ENCODE assay signal across 22 mouse cellular contexts in the genomic region with DNA sequence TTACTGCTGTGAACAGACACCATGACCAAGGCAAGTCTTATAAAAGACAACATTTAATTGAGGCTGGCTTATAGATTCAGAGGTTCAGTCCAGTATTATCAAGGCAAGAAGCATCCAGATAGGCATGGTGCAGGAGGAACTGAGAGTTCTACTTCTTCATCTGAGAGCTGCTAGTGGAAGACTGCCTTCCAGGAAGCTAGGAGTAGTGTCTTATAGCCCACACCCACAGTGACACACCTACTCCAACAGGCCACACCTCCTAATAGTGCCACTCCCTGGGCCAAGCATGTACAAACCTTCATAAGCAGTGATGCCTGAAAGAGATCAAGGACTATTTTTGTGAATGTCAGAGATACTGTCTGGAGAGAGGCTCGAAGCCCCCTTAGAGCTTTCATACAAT.
DNase-seq lines count a peak whose midpoint lies in the region; ATAC-seq and TF ChIP-seq lines count a peak whose summit lies in the region.
"Had no signal": no experiment of that assay in that cellular context is flagged by ENCODE, and none has a peak within 500 bp of the region (broad histone marks: within the 10 kb centered on the region; RNA-seq: fewer than 3 reads in every experiment).

No protein-coding gene starts in this region.

- no peak overlapping the region for H3K27ac ChIP-seq in liver, postnatal 0 days (ENCODE audit: low read depth)
- no peak overlapping the region for H3K27ac ChIP-seq in liver, embryonic 14.5 days
- H3K27ac ChIP-seq in heart, embryonic 11.5 days (ENCODE audit: low read depth, low read length): no peak overlapping the region
- H3K27ac ChIP-seq: embryonic facial prominence, embryonic 12.5 days; heart, embryonic 10.5 days; heart, embryonic 15.5 days; hindbrain, embryonic 13.5 days; hindbrain, postnatal 0 days had no signal

- WGBS in liver, postnatal 0 days (ENCODE audit: insufficient replicate concordance): 73% methylated on average over 1 of the region's 1 CpGs
- WGBS in liver, embryonic 14.5 days (ENCODE audit: insufficient replicate concordance): 72% methylated on average over 1 of the region's 1 CpGs
- 82% methylated on average over 1 of the region's 1 CpGs for WGBS in heart, embryonic 11.5 days (ENCODE audit: insufficient replicate concordance)

- H3K9ac ChIP-seq in liver, postnatal 0 days (replicated peaks): no peak overlapping the region
- H3K9ac ChIP-seq in liver, embryonic 14.5 days (replicated peaks): no peak overlapping the region
- no peak overlapping the region for H3K9ac ChIP-seq in heart, embryonic 11.5 days (ENCODE audit: low read depth, low read length)
- H3K9ac ChIP-seq: embryonic facial prominence, embryonic 12.5 days; heart, embryonic 15.5 days; hindbrain, embryonic 13.5 days had no signal

- no peak; the same call in 1 of the 2 replicates for ATAC-seq in liver, postnatal 0 days
- 0 out of 2 replicates have a peak, but pooled peaks have one; percentile 52 for ATAC-seq in erythroblast, adult 5-6 weeks (replicated peaks; ENCODE audit: low FRiP score, poor library complexity, severe bottlenecking)
- peak; percentile 66; the same call in 1 of the 2 replicates for ATAC-seq in liver, embryonic 14.5 days (ENCODE audit: insufficient read depth)
- ATAC-seq in heart, embryonic 11.5 days (replicated peaks; ENCODE audit: insufficient number of reproducible peaks, low FRiP score, low TSS enrichment): no peak
- ATAC-seq: activated CD4-positive, CD25-positive, alpha-beta regulatory T cell, adult 4 months; forebrain, embryonic 14.5 days; hindbrain, postnatal 0 days; Patski had no signal

- no peaks in the 10 kb centered on the region for H3K4me1 ChIP-seq in liver, postnatal 0 days (ENCODE audit: insufficient read depth)
- 0 out of 4 replicates have a peak, but pooled peaks cover 0 to 2% of the 10 kb centered on the region in 2 experiments for H3K4me1 ChIP-seq in liver, embryonic 14.5 days (replicated peaks; ENCODE audit: control insufficient read depth in 2 of 2, insufficient read depth in 2 of 2, low read length in 1 of 2)
- H3K4me1 ChIP-seq in heart, embryonic 11.5 days (ENCODE audit: control insufficient read depth, insufficient read depth, low read length): no peaks in the 10 kb centered on the region
- H3K4me1 ChIP-seq: embryonic facial prominence, embryonic 12.5 days; heart, embryonic 10.5 days; heart, embryonic 15.5 days; hindbrain, embryonic 13.5 days had no signal

- TF ChIP-seq CTCF in liver, postnatal 0 days (IDR thresholded peaks at IDR 0.05; ENCODE audit: low read depth): no peak
- TF ChIP-seq CTCF in liver, embryonic 14.5 days (IDR thresholded peaks at IDR 0.05; ENCODE audit: low read depth): no peak

- no peaks in the 10 kb centered on the region for H3K36me3 ChIP-seq in liver, postnatal 0 days (replicated peaks; ENCODE audit: insufficient read depth, low read length)
- no peaks in the 10 kb centered on the region for H3K36me3 ChIP-seq in liver, embryonic 14.5 days (replicated peaks; ENCODE audit: control insufficient read depth, insufficient read depth, low read depth)
- H3K36me3 ChIP-seq in heart, embryonic 11.5 days (ENCODE audit: control insufficient read depth, insufficient read depth, low read length): no peaks in the 10 kb centered on the region
- H3K36me3 ChIP-seq: embryonic facial prominence, embryonic 12.5 days; heart, embryonic 10.5 days; heart, embryonic 15.5 days; hindbrain, embryonic 13.5 days had no signal

- TF ChIP-seq EP300 in liver, postnatal 0 days (IDR thresholded peaks at IDR 0.05; ENCODE audit: low read depth): no peak
- TF ChIP-seq EP300 in liver, embryonic 14.5 days (IDR thresholded peaks at IDR 0.05; ENCODE audit: low read depth): no peak

- no peak overlapping the region for H3K4me2 ChIP-seq in liver, postnatal 0 days (ENCODE audit: low read depth, low read length)
- H3K4me2 ChIP-seq in liver, embryonic 14.5 days (ENCODE audit: low read depth): no peak overlapping the region
- no peak overlapping the region for H3K4me2 ChIP-seq in heart, embryonic 11.5 days
- H3K4me2 ChIP-seq: embryonic facial prominence, embryonic 12.5 days; heart, embryonic 15.5 days; hindbrain, embryonic 13.5 days had no signal

- peak; percentile 4 for DNase-seq in liver
- DNase-seq in liver, postnatal 0 days: no peak
- peak in 1 of 3 experiments; percentile 13 for DNase-seq in liver, embryonic 14.5 days (ENCODE audit: low read depth in 3 of 3, low spot score in 3 of 3)
- DNase-seq in right cerebral cortex, adult 18-20 months: no peak
- no peak for DNase-seq in embryo, embryonic 9.5 days (ENCODE audit: extremely low spot score)
- DNase-seq: adrenal gland, postnatal 14 days; cerebellum, adult 2 months; cerebellum, postnatal 10 days; embryo, embryonic 11 days; gastrocnemius, postnatal 36 days; heart, adult 18-20 months; heart, postnatal 14 days had no signal

- H3K27me3 ChIP-seq in liver, postnatal 0 days (ENCODE audit: insufficient read depth, low read length): no peaks in the 10 kb centered on the region
- H3K27me3 ChIP-seq in liver, embryonic 14.5 days (ENCODE audit: control insufficient read depth, insufficient read depth, low read length): no peaks in the 10 kb centered on the region
- H3K27me3 ChIP-seq in heart, embryonic 11.5 days (ENCODE audit: control insufficient read depth, insufficient read depth, low read length): no peaks in the 10 kb centered on the region
- H3K27me3 ChIP-seq: embryonic facial prominence, embryonic 12.5 days; heart, embryonic 15.5 days; hindbrain, embryonic 13.5 days had no signal

- H3K9me3 ChIP-seq in liver, postnatal 0 days (ENCODE audit: low read length): no peaks in the 10 kb centered on the region
- no peaks in the 10 kb centered on the region for H3K9me3 ChIP-seq in liver, embryonic 14.5 days (ENCODE audit: control insufficient read depth, low read length)
- no peaks in the 10 kb centered on the region for H3K9me3 ChIP-seq in heart, embryonic 11.5 days (replicated peaks; ENCODE audit: control insufficient read depth, low read length)
- H3K9me3 ChIP-seq: embryonic facial prominence, embryonic 12.5 days; heart, embryonic 10.5 days; heart, embryonic 15.5 days; hindbrain, embryonic 13.5 days had no signal

- H3K4me3 ChIP-seq in liver, postnatal 0 days (ENCODE audit: low read depth, low read length): no peak overlapping the region
- no peak overlapping the region for H3K4me3 ChIP-seq in liver, embryonic 14.5 days (ENCODE audit: insufficient read depth in 1 of 2, low read depth in 2 of 2, low read length in 2 of 2)
- no peak overlapping the region for H3K4me3 ChIP-seq in heart, embryonic 11.5 days (ENCODE audit: low read depth, low read length)
- H3K4me3 ChIP-seq: embryonic facial prominence, embryonic 12.5 days; heart, embryonic 10.5 days; heart, embryonic 15.5 days; hindbrain, embryonic 13.5 days had no signal

Comparison
In these comparisons a context has a peak if more than half of its experiments do, and no peak if none do; other contexts are left out.
1. ATAC-seq: peak in erythroblast, adult 5-6 weeks (single experiment) and liver, embryonic 14.5 days (single experiment); none in liver, postnatal 0 days (single experiment) and heart, embryonic 11.5 days (single experiment).